Mouse (Mus musculus) liver, embryonic 16.5 days (tissue): ENCODE results near the gene Gnaz. TPM values are rescaled to one million over a fixed set of nuclear protein-coding genes. Genes with fewer than 3 reads are reported as not detected.

Experiments
- ATAC-seq: fragments of 200-750 bp; cut with Nextera tagmentation; 2 replicates; pipeline ENCODE4 v1.8.0; 2017; ENCODE audit warnings: low read depth, mild to moderate bottlenecking, moderate number of reproducible peaks, moderate library complexity
- H3K27ac ChIP-seq: fragments of 300-500 bp; sonication (generic); 2 replicates; pipeline ENCODE4 v1.5.1; 2014; ENCODE audit warnings: mild to moderate bottlenecking, low read length
- H3K27me3 ChIP-seq: fragments of 300-500 bp; sonication (generic); 2 replicates; pipeline ENCODE4 v1.6.1; 2014; ENCODE audit warnings: low read depth, low read length, mixed read lengths; ENCODE audit not compliant: control insufficient read depth, insufficient read depth
- H3K36me3 ChIP-seq: fragments of 300-500 bp; sonication (generic); 2 replicates; pipeline ENCODE4 v1.6.1; 2014; ENCODE audit warnings: mild to moderate bottlenecking; ENCODE audit not compliant: control insufficient read depth, insufficient read depth
- H3K4me1 ChIP-seq: fragments of 300-500 bp; sonication (generic); 2 replicates; pipeline ENCODE4 v1.6.1; 2014; ENCODE audit warnings: low read depth, low read length, mixed read lengths; ENCODE audit not compliant: control insufficient read depth
- H3K4me2 ChIP-seq: fragments of 300-500 bp; sonication (generic); 2 replicates; pipeline ENCODE4 v1.6.1; 2014; ENCODE audit warnings: low read depth, low read length, mixed read lengths
- H3K4me3 ChIP-seq: fragments of 300-500 bp; sonication (generic); 2 replicates; pipeline ENCODE4 v1.5.1; 2014; ENCODE audit warnings: low read depth, mild to moderate bottlenecking, low read length
- H3K9ac ChIP-seq: fragments of 300-500 bp; sonication (generic); 2 replicates; pipeline ENCODE4 v1.6.1; 2014; ENCODE audit warnings: low read depth, low read length
- H3K9me3 ChIP-seq: fragments of 300-500 bp; sonication (generic); replicated peaks from 2 replicates; pipeline ENCODE4 v1.6.1; 2016; ENCODE audit warnings: low read length; ENCODE audit not compliant: control insufficient read depth
- WGBS: fragments of 180-500 bp; shearing (Covaris S2); extraction: QIAGEN DNeasy Blood & Tissue Kit; methylation state at CpG from one replicate; pipeline ENCODE4 v1.1.7; 2014; ENCODE audit not compliant: insufficient replicate concordance; 5-methylcytosine and 5-hydroxymethylcytosine counted together
- polyA plus RNA-seq: library from polyadenylated mRNA; unstranded; fragments of >200 nt; fragmentation: Nextera tagmentation; extraction: Ambion mirVana; gene quantifications from 2 replicates; pipeline ENCODE4 v1.2.1, GENCODE M21; 2015

Gene Gnaz
- polyA plus RNA-seq, 1 experiment from 2014 or later, result 2.8 TPM

DNA sequence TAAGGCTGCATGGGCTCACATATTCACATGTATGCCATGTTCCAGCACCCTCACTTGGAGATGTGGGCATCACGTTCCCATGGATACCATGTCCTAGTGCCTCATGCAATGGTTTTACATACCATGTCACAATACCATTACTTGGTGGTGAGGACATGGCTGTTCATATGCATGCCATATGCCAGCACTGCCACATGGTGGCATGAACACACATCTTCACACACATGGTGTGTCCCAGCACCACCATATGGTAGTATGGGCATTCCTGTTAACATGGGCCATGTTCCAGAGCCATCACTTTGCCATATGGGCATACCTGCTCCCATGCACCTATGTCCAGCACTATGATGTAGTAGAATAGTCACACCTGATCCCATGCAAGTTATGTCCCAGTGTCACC lies 26.2 kb upstream of the Gnaz start:
- H3K36me3 ChIP-seq, result no peaks in the 10 kb centered on the region
- no peaks in the 10 kb centered on the region for H3K4me1 ChIP-seq
- no peaks in the 10 kb centered on the region for H3K27me3 ChIP-seq
- H3K9me3 ChIP-seq, result no peaks in the 10 kb centered on the region
- 85% methylated on average over 1 of the region's 1 CpGs for WGBS
- no peak overlapping the region for H3K9ac ChIP-seq
- H3K4me2 ChIP-seq, result no peak overlapping the region
- no peak overlapping the region for H3K4me3 ChIP-seq
- ATAC-seq, result no peak
- H3K27ac ChIP-seq, result no peak overlapping the region

DNA sequence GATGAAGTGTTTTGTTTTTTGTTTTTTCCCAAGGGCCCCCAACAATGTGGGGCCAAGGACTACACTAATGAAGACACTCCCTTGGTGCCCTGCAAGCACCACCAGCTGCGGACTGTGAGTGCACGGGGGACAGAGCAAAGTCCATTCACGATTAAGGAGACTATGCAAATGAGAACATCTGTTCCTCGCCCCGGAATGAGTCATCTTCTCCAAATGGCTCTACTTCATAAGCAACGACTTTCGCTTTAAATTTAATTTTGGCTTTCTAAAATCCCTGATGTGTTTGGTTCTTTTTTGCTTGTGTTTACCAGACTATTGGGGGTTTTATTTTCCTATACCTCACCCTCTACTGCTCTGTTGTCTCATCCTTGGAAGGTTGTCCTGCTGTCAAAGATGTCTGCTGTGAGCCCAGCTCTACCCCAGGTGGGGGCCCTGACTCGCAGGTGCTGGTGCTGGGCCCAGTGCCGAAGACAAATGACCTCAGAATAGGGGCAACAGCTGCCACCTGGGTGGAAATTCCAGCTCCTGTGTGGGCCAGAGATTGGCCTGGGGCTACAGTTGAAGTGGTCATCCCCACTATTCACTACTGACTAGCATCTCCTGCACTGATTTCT lies 14.0 kb upstream of the Gnaz start:
- Histone ChIP-seq H3K4me2 (no peak overlapping the region), H3K9me3 (no peaks in the 10 kb centered on the region), H3K27me3 (no peaks in the 10 kb centered on the region), H3K4me3 (no peak overlapping the region), H3K27ac (no peak overlapping the region), H3K36me3 (no peaks in the 10 kb centered on the region), H3K4me1 (no peaks in the 10 kb centered on the region), H3K9ac (no peak overlapping the region)
- ATAC-seq, result no peak
- WGBS, result 42% methylated on average over 9 of the region's 9 CpGs

DNA sequence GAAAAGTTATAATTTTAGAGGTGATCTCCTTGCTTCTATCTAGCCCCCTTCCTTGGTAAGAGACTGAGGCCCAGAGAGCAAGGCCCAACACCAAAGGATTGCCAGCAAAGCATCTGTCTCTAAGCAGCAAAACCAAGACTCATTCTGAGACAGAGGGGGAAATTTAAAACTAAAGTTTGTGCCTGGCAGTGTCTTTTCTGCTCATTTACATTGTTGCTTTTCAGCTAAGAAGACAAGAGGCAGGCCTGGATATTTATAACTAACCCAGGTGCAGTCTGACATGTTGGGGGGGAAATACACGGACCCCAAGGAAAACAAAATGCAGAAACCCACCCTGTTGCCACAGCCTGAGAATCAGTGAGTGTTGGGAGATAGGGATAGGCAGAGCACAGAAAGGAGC lies 2.6 kb upstream of the Gnaz start:
- Histone ChIP-seq H3K4me3 (no peak overlapping the region), H3K4me2 (no peak overlapping the region), H3K4me1 (peaks cover 8% of the 10 kb centered on the region), H3K36me3 (no peaks in the 10 kb centered on the region), H3K27ac (no peak overlapping the region), H3K9me3 (no peaks in the 10 kb centered on the region), H3K27me3 (peaks cover 13% of the 10 kb centered on the region), H3K9ac (no peak overlapping the region)
- no peak for ATAC-seq
- 44% methylated on average over 1 of the region's 1 CpGs for WGBS

DNA sequence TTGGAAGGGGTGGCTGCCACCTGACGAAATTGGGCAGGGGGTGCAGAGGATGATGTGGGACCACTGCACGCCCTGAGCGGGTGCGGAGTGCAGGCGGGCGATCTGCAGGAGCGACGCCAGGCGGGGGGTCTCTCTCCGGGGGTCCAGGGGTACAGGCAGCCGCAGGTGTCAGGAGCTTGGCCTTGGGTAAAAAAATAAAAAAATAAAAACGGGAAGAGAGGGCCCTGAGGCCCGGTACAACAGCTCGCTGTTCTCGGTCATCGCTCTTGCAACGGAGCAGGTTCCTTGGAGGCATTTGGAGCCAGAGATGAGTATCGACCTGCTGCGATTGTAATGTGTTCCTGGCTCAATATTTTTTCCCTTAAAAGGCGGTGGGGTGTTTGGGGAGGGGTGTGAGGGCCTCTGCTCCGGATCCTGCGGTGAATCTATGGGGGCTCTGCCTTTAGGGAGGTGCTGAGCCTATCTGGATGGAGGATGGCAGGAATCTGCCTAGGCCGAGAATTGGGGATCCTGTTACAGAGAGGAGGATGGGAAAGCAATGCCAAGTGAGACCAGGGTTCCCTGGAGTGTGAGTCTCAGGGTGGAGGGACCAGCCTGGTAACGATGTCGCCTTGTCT lies 782 bp downstream of the Gnaz start:
- no peak for ATAC-seq
- Histone ChIP-seq H3K27me3 (peaks cover 13% of the 10 kb centered on the region), H3K27ac (no peak overlapping the region), H3K4me2 (peak overlapping the region; percentile 72), H3K36me3 (no peaks in the 10 kb centered on the region), H3K4me1 (peaks cover 8% of the 10 kb centered on the region), H3K9ac (no peak overlapping the region; the same call in 1 of the 2 replicates), H3K4me3 (peak overlapping the region; percentile 56), H3K9me3 (no peaks in the 10 kb centered on the region)
- 7% methylated on average over 25 of the region's 25 CpGs for WGBS

DNA sequence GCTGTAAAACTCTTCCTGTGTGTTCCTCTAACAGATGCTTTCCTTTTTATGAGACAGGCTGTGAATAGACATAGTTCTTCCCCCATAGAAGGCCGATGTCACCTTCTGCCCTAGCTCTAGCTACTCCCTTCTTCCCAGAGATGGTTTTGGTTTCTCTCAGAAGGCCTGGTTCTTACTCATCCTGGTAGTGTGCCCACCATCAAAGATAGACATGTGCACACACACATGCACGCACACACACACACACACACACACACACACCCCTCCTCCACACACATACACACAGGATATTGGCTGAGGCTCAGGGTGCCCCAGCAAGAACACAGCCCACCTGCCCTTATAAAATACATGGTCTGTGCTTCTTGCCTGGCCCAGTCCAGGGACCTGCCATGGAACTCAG lies 2.3 kb downstream of the Gnaz start:
- Histone ChIP-seq H3K4me2 (no peak overlapping the region), H3K9ac (no peak overlapping the region), H3K4me1 (peaks cover 8% of the 10 kb centered on the region), H3K27me3 (peaks cover 13% of the 10 kb centered on the region), H3K36me3 (no peaks in the 10 kb centered on the region), H3K27ac (no peak overlapping the region), H3K4me3 (no peak overlapping the region), H3K9me3 (no peaks in the 10 kb centered on the region)
- WGBS, result 49% methylated on average over 2 of the region's 2 CpGs
- no peak for ATAC-seq

DNA sequence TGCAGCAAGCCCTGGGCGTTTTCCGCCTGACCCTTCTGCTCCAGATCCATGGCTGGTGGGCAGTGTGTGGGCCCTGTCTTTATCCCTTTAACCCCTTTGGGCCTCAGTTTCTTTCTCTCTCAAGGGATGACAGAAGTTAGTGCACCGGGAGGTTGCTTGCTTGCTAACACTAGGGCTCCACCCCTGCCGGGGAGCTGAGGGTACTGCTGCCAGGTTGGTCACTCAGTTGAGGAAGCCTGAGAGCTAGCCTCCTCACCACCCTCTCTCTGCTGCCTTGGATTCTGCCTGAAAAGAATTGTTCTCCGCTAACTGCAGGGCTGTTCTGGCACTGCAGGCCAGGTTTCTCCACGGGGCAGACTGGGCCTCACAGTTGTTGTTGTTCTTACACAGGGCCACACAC lies 6.0 kb downstream of the Gnaz start:
- Histone ChIP-seq H3K36me3 (no peaks in the 10 kb centered on the region), H3K27me3 (no peaks in the 10 kb centered on the region; the same call in 1 of the 2 replicates), H3K27ac (no peak overlapping the region), H3K4me2 (no peak overlapping the region), H3K9me3 (no peaks in the 10 kb centered on the region), H3K4me3 (no peak overlapping the region), H3K9ac (no peak overlapping the region), H3K4me1 (no peaks in the 10 kb centered on the region)
- ATAC-seq, result no peak
- WGBS, result 73% methylated on average over 6 of the region's 6 CpGs

DNA sequence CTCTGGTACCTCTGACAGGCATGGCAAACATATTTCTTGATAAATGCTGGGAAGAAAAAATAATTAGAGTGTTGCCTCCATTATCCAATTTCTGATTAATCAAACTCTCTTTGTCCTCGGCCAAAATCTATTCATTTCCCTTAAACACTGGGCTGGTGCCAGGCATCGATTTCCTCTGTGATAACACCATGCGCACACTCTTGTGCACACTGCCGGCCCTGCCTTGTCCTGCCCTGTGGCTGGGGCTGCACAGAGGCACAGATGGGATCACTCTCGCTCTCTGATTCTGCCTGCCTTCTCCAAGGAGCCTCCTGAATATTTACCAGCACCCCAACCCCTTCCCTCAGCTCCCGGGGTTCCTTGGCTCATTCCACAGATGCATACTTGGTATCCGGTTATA lies 8.6 kb downstream of the Gnaz start:
- Histone ChIP-seq H3K4me3 (no peak overlapping the region), H3K9ac (no peak overlapping the region), H3K27ac (no peak overlapping the region), H3K27me3 (no peaks in the 10 kb centered on the region), H3K4me1 (no peaks in the 10 kb centered on the region), H3K4me2 (no peak overlapping the region), H3K9me3 (no peaks in the 10 kb centered on the region), H3K36me3 (no peaks in the 10 kb centered on the region)
- WGBS, result 38% methylated on average over 7 of the region's 7 CpGs
- no peak for ATAC-seq

DNA sequence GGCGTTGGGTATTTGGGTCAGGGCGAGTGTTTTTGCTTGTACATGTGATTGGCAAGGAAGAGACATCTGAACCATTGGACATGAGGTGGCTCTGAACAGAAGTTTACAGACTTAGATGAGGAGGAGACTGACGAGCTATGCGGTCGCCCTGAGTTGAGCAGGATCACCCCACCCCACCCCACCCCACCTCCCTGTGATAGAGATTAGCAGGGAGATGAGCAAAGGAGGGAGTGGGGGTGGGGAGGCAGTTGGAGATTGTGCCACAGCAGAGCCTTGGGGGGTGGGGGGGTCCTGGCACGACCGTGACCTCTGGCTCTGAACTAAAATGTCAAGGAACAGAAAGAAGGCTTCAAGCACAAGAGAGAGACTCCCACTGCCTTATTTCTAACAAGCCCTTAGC lies 9.5 kb downstream of the Gnaz start:
- H3K4me1 ChIP-seq, result no peaks in the 10 kb centered on the region
- H3K9me3 ChIP-seq, result no peaks in the 10 kb centered on the region
- H3K4me3 ChIP-seq, result no peak overlapping the region
- no peak overlapping the region for H3K9ac ChIP-seq
- no peaks in the 10 kb centered on the region for H3K27me3 ChIP-seq
- 37% methylated on average over 7 of the region's 7 CpGs for WGBS
- no peak overlapping the region for H3K27ac ChIP-seq
- ATAC-seq, result no peak
- H3K4me2 ChIP-seq, result no peak overlapping the region
- no peaks in the 10 kb centered on the region for H3K36me3 ChIP-seq

DNA sequence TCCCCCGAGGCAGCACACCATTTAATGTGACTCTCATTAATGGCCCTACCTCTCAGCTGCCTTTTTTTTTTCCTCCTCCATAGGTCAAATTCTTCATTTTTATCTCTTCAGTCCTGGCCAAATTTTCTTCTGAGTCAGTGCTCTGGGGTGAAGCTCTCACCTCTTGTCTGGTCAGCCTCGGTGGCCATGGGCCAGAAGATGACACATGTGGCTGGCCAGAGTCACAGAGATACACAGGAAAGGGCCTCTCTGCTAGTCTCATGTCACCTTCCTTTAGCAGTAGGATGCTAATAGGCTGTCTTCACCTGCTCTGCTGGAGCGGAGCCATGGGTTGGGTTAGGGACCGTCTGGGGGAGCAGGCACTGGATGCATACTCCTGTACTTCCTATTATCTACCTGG lies 11.1 kb downstream of the Gnaz start:
- Histone ChIP-seq H3K4me2 (no peak overlapping the region), H3K4me3 (no peak overlapping the region), H3K36me3 (no peaks in the 10 kb centered on the region), H3K9ac (no peak overlapping the region), H3K4me1 (no peaks in the 10 kb centered on the region), H3K27ac (no peak overlapping the region), H3K27me3 (no peaks in the 10 kb centered on the region), H3K9me3 (no peaks in the 10 kb centered on the region)
- ATAC-seq, result no peak
- 67% methylated on average over 4 of the region's 4 CpGs for WGBS
